Mouse (Mus musculus): ENCODE results near the gene Mapk14. TPM values are rescaled to one million over a fixed set of nuclear protein-coding genes. Genes with fewer than 3 reads are reported as not detected.

Mapk14 gene
- polyA plus RNA-seq (2017; shearing (Covaris generic)): 12.9 TPM

DNA sequence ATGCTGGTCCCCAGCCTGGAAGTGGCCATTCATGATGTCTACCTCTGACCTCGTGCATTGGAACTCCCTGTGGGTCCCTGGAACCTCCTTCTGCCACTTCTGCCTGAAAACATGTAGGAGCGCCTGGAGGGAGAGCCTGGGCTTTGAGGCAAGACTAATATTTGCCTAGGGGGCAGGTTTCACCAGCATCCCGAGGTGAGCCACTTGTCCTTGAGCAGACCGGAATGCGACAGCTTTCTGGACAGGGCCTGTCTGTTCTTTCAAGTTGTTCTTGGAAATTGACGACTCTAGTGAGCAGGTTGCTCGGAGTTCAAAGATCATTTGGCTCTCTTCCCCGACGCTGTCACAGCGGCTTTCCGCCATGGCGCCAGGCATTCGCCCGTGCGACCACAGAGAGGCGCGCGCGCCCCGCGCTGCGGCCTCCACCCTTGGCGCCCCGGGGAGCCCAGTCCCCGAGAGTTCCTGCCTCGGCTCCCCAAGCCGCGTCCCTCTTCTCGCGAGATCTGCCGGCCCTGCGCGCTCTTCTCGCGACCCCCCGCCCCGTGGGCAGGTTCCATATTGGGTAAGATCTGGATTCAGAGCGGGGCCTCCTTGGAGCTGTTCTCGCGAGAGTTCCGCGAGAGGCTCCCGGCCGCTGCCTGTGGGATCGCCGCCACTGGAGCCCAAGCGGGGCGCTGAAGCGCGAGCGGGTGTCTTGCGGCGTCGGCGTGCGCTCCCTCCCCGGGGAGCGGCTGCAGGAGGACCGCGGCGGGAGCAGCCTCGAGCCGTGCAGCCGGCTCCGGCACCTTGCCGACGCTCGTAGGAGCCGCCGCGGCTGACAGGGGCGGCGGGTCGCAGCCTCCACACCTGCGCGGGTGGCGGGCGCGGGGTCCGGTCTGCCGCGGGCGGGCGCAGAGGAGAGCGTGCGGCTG is at the start of gene Mapk14:
Gene Mapk14 (plus strand): TSS at position 554 of the 911 bp plus-strand sequence.

DNA sequence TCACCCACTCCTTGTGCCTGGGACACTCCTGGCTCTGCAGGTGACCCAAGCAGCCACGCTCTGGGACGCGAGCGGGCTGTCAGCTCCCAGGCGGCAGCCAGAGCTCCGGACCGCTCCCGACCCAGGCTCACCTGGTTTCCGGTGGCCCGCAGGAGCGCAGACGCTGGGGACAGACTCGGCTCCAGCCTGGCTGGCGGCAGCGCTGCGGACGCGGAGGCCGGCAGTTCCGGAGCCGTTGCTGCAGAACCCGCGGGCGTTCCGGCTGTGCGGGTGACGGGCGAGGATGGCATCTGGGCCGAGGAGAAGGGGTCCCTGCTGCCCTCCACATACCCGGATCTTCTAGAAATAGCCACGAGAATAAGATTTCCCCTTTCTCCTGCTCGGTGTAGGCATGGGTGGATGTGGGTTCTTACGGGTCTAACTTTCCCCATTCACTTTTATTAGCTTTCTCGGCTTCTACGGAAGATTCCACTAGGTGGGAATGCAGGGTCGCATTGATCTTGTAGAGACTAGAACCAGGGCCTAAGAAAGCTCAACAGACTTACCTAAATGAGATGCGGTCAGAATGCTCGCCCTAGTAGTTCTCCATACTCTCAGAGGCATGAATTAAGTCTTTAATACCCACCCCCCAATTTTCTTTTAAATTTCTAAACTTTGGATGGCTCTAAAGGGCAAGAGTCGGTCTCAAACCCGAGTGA is 1.4 kb upstream of the Mapk14 start, which contains the start of gene Slc26a8:
Gene Slc26a8 (minus strand): TSS at position 648 of the 698 bp plus-strand sequence.

DNA sequence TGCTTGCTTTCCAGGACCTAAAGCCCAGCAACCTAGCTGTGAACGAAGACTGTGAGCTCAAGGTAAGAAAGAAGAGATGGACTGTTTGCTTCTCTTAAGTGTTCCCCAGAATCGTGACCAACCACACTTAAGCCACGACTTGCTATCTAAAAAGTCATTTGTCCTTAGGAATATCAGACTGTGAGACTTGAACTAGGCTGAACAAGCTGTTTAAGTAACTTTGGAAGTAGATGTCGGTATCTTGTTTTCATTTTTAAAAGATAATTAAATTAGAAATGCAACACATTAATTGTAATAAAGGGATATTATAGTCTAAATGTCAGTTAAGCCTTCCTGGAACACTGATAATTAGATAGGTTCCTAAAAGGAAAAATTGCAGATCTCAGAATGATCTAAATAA is 34.7 kb downstream of the Mapk14 start, which contains the start of gene AC170998.1:
Gene AC170998.1 (plus strand): TSS at position 301 of the 400 bp plus-strand sequence.

DNA sequence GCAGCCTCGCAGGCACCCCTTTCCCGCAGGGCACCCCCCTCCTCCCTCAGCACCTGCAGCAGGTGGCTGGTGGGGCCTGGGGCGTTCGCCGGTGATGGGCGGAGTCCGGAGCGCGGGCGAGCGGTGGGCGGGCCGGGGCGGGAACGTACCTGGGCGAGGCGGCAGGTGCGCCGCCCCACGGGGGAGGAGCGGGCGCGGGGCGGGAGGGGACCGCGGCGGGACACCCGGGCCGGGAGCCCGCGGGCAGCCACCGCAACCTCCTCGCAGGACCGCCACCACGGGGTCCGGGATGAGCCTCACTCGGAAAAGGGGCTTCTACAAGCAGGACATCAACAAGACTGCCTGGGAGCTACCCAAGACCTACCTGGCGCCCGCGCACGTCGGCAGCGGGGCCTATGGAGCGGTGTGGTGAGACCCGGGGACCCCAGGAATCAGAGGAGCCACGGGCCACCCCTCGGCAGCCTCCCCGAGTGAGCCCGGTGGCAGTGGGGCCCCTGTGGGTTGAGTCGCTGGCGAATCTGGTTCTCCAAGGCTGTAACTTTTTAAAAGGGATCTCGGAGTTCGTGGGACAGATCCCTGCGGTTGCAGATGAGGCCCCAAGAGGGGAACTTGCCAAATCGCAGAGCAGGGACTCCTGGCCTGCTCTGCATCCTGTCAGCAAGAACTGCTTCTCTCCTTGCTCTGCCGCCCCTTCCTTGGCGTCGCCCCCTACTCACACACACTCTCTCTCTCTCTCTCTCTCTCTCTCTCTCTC is 78.2 kb downstream of the Mapk14 start, which contains the start of gene Mapk13:
Gene Mapk13 (plus strand): TSS at position 177 of the 754 bp plus-strand sequence.

Other genes with a start within 250 kb of the Mapk14 start
- 9.0 TPM for gene Fkbp5, start 173.8 kb upstream of the Mapk14 start, polyA plus RNA-seq (2017; shearing (Covaris generic))
- gene Armc12, start 160.5 kb upstream of the Mapk14 start, polyA plus RNA-seq (2017; shearing (Covaris generic)): not detected
- gene Clpsl2, start 141.9 kb upstream of the Mapk14 start, polyA plus RNA-seq (2017; shearing (Covaris generic)): not detected
- gene Clps, start 130.6 kb upstream of the Mapk14 start, polyA plus RNA-seq (2017; shearing (Covaris generic)): not detected
- 1.4 TPM for gene Lhfpl5, start 115.7 kb upstream of the Mapk14 start, polyA plus RNA-seq (2017; shearing (Covaris generic))
- gene Srpk1, start 68.6 kb upstream of the Mapk14 start, polyA plus RNA-seq (2017; shearing (Covaris generic)): 221 TPM
- 0.45 TPM for gene Slc26a8, start 1.1 kb upstream of the Mapk14 start, polyA plus RNA-seq (2017; shearing (Covaris generic))
- gene AC170998.1, start 34.8 kb downstream of the Mapk14 start, polyA plus RNA-seq (2017; shearing (Covaris generic)): 7.9 TPM
- gene Mapk13, start 78.0 kb downstream of the Mapk14 start, polyA plus RNA-seq (2017; shearing (Covaris generic)): not detected
- gene Brpf3, start 109.8 kb downstream of the Mapk14 start, polyA plus RNA-seq (2017; shearing (Covaris generic)): 2.5 TPM
- not detected for gene Pnpla1, start 167.1 kb downstream of the Mapk14 start, polyA plus RNA-seq (2017; shearing (Covaris generic))
- gene 4930539E08Rik, start 224.0 kb downstream of the Mapk14 start, polyA plus RNA-seq (2017; shearing (Covaris generic)): 3.4 TPM

All from CD4-positive, CD25-positive, alpha-beta regulatory T cell, adult 9 weeks (primary cell).